Mouse (Mus musculus): ENCODE data around the gene Gga1. TPM values are rescaled to one million over a fixed set of nuclear protein-coding genes. Genes with fewer than 3 reads are reported as not detected.

Gene Gga1
- polyA plus RNA-seq, 1 experiment from 2014 or later: 44.9 TPM

DNA sequence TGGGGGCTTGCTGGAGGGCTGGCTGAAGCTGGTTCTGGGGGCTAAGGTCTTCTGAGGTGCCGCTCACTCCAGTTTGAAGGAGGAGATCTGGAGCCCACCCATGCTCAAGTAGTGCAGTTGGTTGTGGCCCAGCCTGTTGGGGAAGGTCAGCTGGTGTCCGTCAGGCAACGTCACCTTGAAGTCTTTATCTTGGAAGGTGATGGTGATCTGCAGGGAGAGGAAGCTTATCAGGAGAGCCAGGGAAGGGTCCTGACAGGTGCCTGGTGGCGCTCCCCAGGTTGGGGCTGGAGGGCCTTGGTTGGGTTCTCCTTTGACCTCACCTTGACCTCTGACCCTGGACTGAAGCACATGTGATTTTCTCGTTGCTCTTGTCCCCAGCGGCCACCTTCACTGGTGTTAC is 26.0 kb upstream of the Gga1 start:
- ATAC-seq (replicated peaks; ENCODE audit: extremely low read depth, insufficient read depth, low FRiP score): no peak
- Histone ChIP-seq H3K4me3 (ENCODE audit: low read length) (no peak overlapping the region), H3K9me3 (replicated peaks; ENCODE audit: control insufficient read depth, low read length) (no peaks in the 10 kb centered on the region), H3K4me1 (ENCODE audit: control insufficient read depth, insufficient read depth, low read length) (peaks cover 18% of the 10 kb centered on the region), H3K4me2 (ENCODE audit: low read depth, low read length) (no peak overlapping the region), H3K36me3 (ENCODE audit: control insufficient read depth, insufficient read depth) (no peaks in the 10 kb centered on the region), H3K9ac (ENCODE audit: low read length) (no peak overlapping the region), H3K27ac (ENCODE audit: low read length) (no peak overlapping the region), H3K27me3 (ENCODE audit: control insufficient read depth, insufficient read depth, low read length) (no peaks in the 10 kb centered on the region)
- 54% methylated on average over 6 of the region's 6 CpGs for WGBS

DNA sequence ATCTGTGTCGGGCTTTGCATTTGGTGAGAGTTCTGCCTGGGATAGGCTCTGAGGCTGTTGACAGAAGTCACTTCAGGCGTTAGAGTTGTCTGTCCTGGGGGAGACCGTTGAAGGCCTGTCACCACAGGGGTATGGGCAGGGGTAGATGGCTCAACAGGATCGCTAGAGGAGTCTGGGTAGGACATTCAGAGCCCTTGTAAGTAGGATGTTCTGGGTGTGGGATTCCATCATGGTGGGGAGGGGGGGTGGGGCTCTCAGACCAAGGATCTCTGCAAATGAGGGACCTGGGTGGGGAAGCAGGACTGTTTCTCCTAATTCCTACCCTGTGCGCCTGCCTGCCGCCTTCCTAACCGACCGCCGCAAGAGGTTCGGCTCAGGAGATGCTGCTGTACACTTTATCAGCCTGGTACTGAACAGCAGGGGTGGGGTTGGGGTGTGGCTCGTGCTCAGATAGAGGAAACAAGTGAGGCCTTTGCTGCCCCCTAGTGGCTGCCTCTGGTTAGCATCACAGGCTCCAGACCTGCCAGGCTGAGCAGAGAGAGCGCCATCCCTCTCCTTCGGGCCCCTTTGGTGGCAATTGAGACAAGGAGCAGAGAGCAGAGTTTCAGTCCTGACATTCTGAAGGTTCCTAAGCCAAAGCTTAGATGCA is 25.4 kb upstream of the Gga1 start:
- no peak overlapping the region for H3K4me3 ChIP-seq (ENCODE audit: low read length)
- no peaks in the 10 kb centered on the region for H3K9me3 ChIP-seq (replicated peaks; ENCODE audit: control insufficient read depth, low read length)
- no peak overlapping the region for H3K9ac ChIP-seq (ENCODE audit: low read length)
- 0 out of 2 replicates have a peak overlapping the region, but pooled peaks have one; percentile 4 for H3K4me2 ChIP-seq (ENCODE audit: low read depth, low read length)
- ATAC-seq (replicated peaks; ENCODE audit: extremely low read depth, insufficient read depth, low FRiP score): peak; percentile 80
- H3K27ac ChIP-seq (ENCODE audit: low read length): 0 out of 2 replicates have a peak overlapping the region, but pooled peaks have one; percentile 19
- 7% methylated on average over 13 of the region's 13 CpGs for WGBS
- no peaks in the 10 kb centered on the region for H3K36me3 ChIP-seq (ENCODE audit: control insufficient read depth, insufficient read depth)
- no peaks in the 10 kb centered on the region for H3K27me3 ChIP-seq (ENCODE audit: control insufficient read depth, insufficient read depth, low read length)
- peaks cover 18% of the 10 kb centered on the region for H3K4me1 ChIP-seq (ENCODE audit: control insufficient read depth, insufficient read depth, low read length)

DNA sequence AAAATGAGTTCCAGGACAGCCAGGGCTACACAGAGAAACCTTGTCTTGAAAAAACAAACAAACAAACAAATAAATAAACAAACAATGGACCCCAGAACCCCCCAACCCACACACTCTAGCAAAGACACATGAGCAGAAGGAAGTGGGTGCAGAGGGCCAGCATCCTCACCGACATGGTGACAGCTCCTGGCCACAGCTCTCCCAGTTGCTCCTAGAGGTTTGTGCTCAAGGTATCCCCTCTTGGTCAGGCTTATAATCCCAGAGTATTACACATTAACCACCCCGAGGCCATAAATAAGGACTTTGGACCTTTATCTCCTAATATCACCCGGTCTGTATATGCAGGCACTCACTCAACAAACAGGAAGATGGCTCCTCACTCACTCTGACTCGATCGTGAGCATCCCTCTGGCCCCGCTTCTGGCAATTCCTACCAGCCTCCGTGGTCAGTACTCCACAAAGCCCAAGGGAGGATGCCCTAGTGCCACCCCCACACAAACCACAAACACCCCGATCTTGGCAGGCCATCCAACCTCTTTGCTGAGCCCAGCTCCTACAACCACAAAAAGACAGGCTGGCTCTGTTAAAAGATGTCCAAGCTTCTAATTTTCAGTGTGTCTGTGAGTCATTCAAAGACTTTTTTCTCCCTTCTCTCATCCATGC is 21.6 kb upstream of the Gga1 start, which contains the start of gene Lgals2:
Gene Lgals2 (minus strand): TSS at position 227 of the 663 bp plus-strand sequence.
- Histone ChIP-seq H3K27me3 (ENCODE audit: control insufficient read depth, insufficient read depth, low read length) (no peaks in the 10 kb centered on the region), H3K4me3 (ENCODE audit: low read length) (no peak within 1 kb of the TSS), H3K4me1 (ENCODE audit: control insufficient read depth, insufficient read depth, low read length) (peaks cover 13% of the 10 kb centered on the region; the same call in 1 of the 2 replicates), H3K9ac (ENCODE audit: low read length) (no peak within 1 kb of the TSS), H3K27ac (ENCODE audit: low read length) (no peak within 1 kb of the TSS), H3K9me3 (replicated peaks; ENCODE audit: control insufficient read depth, low read length) (no peaks in the 10 kb centered on the region), H3K36me3 (ENCODE audit: control insufficient read depth, insufficient read depth) (no peaks in the 10 kb centered on the region), H3K4me2 (ENCODE audit: low read depth, low read length) (no peak within 1 kb of the TSS)
- WGBS: 69% methylated on average over 8 of the region's 8 CpGs
- ATAC-seq (replicated peaks; ENCODE audit: extremely low read depth, insufficient read depth, low FRiP score): no peak

GRCm38 (mm10) chr15:78857009-78857408 is 20.0 kb upstream of the Gga1 start:
- no peaks in the 10 kb centered on the region for H3K9me3 ChIP-seq (replicated peaks; ENCODE audit: control insufficient read depth, low read length)
- no peak overlapping the region for H3K9ac ChIP-seq (ENCODE audit: low read length)
- H3K4me1 ChIP-seq (ENCODE audit: control insufficient read depth, insufficient read depth, low read length): no peaks in the 10 kb centered on the region
- no peak overlapping the region for H3K4me2 ChIP-seq (ENCODE audit: low read depth, low read length)
- no peak overlapping the region for H3K27ac ChIP-seq (ENCODE audit: low read length)
- H3K36me3 ChIP-seq (ENCODE audit: control insufficient read depth, insufficient read depth): no peaks in the 10 kb centered on the region
- 64% methylated on average over 7 of the region's 7 CpGs for WGBS
- no peak for ATAC-seq (replicated peaks; ENCODE audit: extremely low read depth, insufficient read depth, low FRiP score)
- H3K27me3 ChIP-seq (ENCODE audit: control insufficient read depth, insufficient read depth, low read length): no peaks in the 10 kb centered on the region
- H3K4me3 ChIP-seq (ENCODE audit: low read length): no peak overlapping the region

DNA sequence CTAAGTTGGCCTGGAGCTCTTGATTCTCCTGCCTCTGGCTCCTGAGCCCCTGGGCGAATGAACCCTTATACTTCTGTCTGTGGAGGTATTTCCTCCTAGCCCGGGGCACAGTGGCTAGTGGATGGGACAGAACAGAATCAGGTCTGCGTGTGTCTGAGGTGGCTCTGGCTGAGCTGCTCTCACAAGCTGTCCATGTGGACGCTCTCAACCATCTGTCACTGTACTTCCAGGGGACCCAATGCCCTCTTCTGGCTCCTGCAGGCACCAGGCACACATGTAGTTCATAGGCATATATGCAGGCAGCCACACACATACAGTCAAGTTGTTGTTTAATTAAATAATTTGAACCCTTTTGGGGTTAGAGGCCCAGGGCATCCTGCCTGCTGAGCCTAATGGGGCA is 17.7 kb upstream of the Gga1 start:
- H3K4me3 ChIP-seq (ENCODE audit: low read length): no peak overlapping the region
- ATAC-seq (replicated peaks; ENCODE audit: extremely low read depth, insufficient read depth, low FRiP score): no peak
- H3K9me3 ChIP-seq (replicated peaks; ENCODE audit: control insufficient read depth, low read length): no peaks in the 10 kb centered on the region
- peaks cover 4% of the 10 kb centered on the region; the same call in 1 of the 2 replicates for H3K4me1 ChIP-seq (ENCODE audit: control insufficient read depth, insufficient read depth, low read length)
- no peak overlapping the region for H3K4me2 ChIP-seq (ENCODE audit: low read depth, low read length)
- H3K27me3 ChIP-seq (ENCODE audit: control insufficient read depth, insufficient read depth, low read length): no peaks in the 10 kb centered on the region
- H3K9ac ChIP-seq (ENCODE audit: low read length): no peak overlapping the region
- H3K36me3 ChIP-seq (ENCODE audit: control insufficient read depth, insufficient read depth): no peaks in the 10 kb centered on the region
- 62% methylated on average over 4 of the region's 4 CpGs for WGBS
- no peak overlapping the region for H3K27ac ChIP-seq (ENCODE audit: low read length)

DNA sequence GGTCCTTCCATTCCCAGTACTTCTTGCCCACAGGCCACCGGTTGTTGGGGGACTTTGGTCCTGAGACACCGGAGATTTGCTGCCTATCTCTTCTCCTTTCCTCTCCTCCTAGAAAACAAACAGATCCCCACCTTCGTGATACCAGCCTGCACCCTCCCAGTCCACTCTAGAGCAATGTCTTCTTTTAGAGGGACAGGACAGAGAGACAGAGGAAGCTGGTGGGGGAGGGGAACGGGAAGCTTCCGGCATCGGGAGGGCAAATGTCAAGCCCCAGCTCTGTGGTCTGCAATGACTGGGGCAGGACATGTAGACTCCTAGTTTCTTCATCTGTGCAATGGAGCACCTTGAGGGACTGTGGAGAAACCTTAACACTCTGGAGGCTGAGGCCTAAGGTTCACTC is 17.3 kb upstream of the Gga1 start:
- WGBS: 43% methylated on average over 6 of the region's 6 CpGs
- Histone ChIP-seq H3K9ac (ENCODE audit: low read length) (no peak overlapping the region), H3K27me3 (ENCODE audit: control insufficient read depth, insufficient read depth, low read length) (no peaks in the 10 kb centered on the region), H3K9me3 (replicated peaks; ENCODE audit: control insufficient read depth, low read length) (no peaks in the 10 kb centered on the region), H3K4me1 (ENCODE audit: control insufficient read depth, insufficient read depth, low read length) (peaks cover 4% of the 10 kb centered on the region; the same call in 1 of the 2 replicates), H3K27ac (ENCODE audit: low read length) (no peak overlapping the region), H3K4me3 (ENCODE audit: low read length) (no peak overlapping the region), H3K36me3 (ENCODE audit: control insufficient read depth, insufficient read depth) (no peaks in the 10 kb centered on the region), H3K4me2 (ENCODE audit: low read depth, low read length) (no peak overlapping the region)
- ATAC-seq (replicated peaks; ENCODE audit: extremely low read depth, insufficient read depth, low FRiP score): no peak

GRCm38 (mm10) chr15:78862280-78862679 is 14.7 kb upstream of the Gga1 start:
- Histone ChIP-seq H3K27ac (ENCODE audit: low read length) (no peak overlapping the region), H3K36me3 (ENCODE audit: control insufficient read depth, insufficient read depth) (no peaks in the 10 kb centered on the region), H3K4me1 (ENCODE audit: control insufficient read depth, insufficient read depth, low read length) (peaks cover 4% of the 10 kb centered on the region; the same call in 1 of the 2 replicates), H3K4me3 (ENCODE audit: low read length) (no peak overlapping the region), H3K27me3 (ENCODE audit: control insufficient read depth, insufficient read depth, low read length) (no peaks in the 10 kb centered on the region), H3K9me3 (replicated peaks; ENCODE audit: control insufficient read depth, low read length) (no peaks in the 10 kb centered on the region), H3K9ac (ENCODE audit: low read length) (no peak overlapping the region), H3K4me2 (ENCODE audit: low read depth, low read length) (no peak overlapping the region)
- ATAC-seq (replicated peaks; ENCODE audit: extremely low read depth, insufficient read depth, low FRiP score): no peak
- 78% methylated on average over 5 of the region's 5 CpGs for WGBS

DNA sequence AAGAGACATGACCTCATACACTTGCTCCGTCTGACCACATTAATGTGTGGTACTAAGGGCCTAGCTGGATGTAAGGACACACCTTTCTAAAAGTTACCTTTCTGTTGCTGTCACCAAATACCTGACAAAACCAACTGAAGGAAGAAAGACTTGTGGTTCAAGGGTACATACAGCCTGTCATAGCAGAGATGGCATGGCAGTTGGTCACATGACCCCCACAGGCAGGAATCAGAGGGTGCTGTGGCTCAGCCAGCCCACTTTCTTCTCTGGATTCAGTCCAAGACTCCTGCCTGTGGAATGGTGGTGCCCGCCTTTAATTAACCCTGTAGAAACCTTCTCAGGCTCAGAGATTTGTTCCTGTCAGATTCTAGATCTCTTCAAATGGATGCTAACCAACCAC is 13.8 kb upstream of the Gga1 start:
- ATAC-seq (replicated peaks; ENCODE audit: extremely low read depth, insufficient read depth, low FRiP score): no peak
- H3K36me3 ChIP-seq (ENCODE audit: control insufficient read depth, insufficient read depth): no peaks in the 10 kb centered on the region
- H3K9me3 ChIP-seq (replicated peaks; ENCODE audit: control insufficient read depth, low read length): no peaks in the 10 kb centered on the region
- H3K4me3 ChIP-seq (ENCODE audit: low read length): no peak overlapping the region
- no peak overlapping the region for H3K4me2 ChIP-seq (ENCODE audit: low read depth, low read length)
- H3K27me3 ChIP-seq (ENCODE audit: control insufficient read depth, insufficient read depth, low read length): no peaks in the 10 kb centered on the region
- no peak overlapping the region for H3K27ac ChIP-seq (ENCODE audit: low read length)
- peaks cover 4% of the 10 kb centered on the region; the same call in 1 of the 2 replicates for H3K4me1 ChIP-seq (ENCODE audit: control insufficient read depth, insufficient read depth, low read length)
- WGBS: 53% methylated on average over 2 of the region's 2 CpGs
- H3K9ac ChIP-seq (ENCODE audit: low read length): no peak overlapping the region

- Histone ChIP-seq H3K9ac (ENCODE audit: low read length) (no peak overlapping the region), H3K4me1 (ENCODE audit: control insufficient read depth, insufficient read depth, low read length) (peaks cover 7% of the 10 kb centered on the region), H3K27ac (ENCODE audit: low read length) (no peak overlapping the region), H3K4me2 (ENCODE audit: low read depth, low read length) (no peak overlapping the region), H3K4me3 (ENCODE audit: low read length) (no peak overlapping the region), H3K36me3 (ENCODE audit: control insufficient read depth, insufficient read depth) (no peaks in the 10 kb centered on the region), H3K9me3 (replicated peaks; ENCODE audit: control insufficient read depth, low read length) (no peaks in the 10 kb centered on the region), H3K27me3 (ENCODE audit: control insufficient read depth, insufficient read depth, low read length) (no peaks in the 10 kb centered on the region)
- ATAC-seq (replicated peaks; ENCODE audit: extremely low read depth, insufficient read depth, low FRiP score): no peak
- WGBS: 49% methylated on average over 12 of the region's 13 CpGs
Observed at GRCm38 (mm10) chr15:78863852-78864253, 13.1 kb upstream of the Gga1 start.

All from heart, embryonic 16.5 days (tissue).